Mouse (Mus musculus): Measurements from ENCODE around the gene Engase. TPM values are rescaled to one million over a fixed set of nuclear protein-coding genes. Genes with fewer than 3 reads are reported as not detected.

Gene Engase
- polyA plus RNA-seq, 1 experiment from 2014 or later, result 4.8 TPM

DNA sequence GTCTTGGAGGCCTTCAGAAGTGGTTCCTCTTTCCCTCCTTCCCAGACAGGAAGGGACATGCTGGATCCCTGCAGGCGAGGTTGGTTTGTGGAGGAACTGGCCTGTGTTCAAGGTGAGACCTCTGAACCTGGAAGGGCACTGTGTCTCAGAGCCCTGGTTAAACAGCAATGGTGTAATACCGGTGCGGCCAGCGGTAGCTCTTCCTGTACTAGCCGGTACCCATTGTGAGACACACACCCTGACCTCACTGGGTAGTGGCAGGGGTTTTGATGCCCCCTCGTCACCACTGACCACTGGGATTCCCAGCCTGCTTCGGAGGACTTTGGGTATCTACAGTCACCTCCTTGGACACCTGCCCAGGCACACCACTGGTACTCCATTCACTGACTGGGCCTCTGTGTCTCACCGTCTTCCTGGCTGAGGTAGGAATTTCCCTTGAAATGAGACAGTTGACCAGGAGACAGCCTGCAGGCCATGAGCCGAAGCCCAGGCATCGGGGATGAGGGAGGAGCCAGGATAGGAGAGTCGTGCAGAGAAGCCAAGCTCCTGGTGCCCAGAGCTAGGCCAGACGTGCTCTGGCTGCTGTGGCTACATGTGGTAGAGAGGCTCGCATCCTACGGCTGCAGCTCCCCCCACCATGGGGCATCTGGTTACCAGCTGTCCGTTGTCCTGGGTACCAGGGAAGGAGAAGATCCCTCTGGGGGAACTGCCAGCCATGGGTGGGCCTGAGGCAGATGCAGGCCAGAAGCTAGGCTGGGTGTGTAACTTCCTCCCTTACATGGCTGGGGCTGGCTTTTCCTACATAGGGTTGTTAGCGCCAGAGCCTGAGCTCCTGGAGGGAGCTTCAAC is 45.3 kb upstream of the Engase start:
- no peak for ATAC-seq (ENCODE audit: insufficient number of reproducible peaks, insufficient read depth, low FRiP score, low read depth)
- H3K27me3 ChIP-seq (ENCODE audit: control insufficient read depth, insufficient read depth, low read length), result peaks cover 5% of the 10 kb centered on the region; the same call in 1 of the 2 replicates
- no peak overlapping the region for H3K4me3 ChIP-seq (ENCODE audit: control insufficient read depth in 1 of 2, insufficient read depth in 1 of 2, low read depth in 1 of 2, low read length in 2 of 2)
- no peak overlapping the region for H3K4me2 ChIP-seq (ENCODE audit: low read length)
- no peak overlapping the region for H3K27ac ChIP-seq (replicated peaks in 1 of 2; ENCODE audit: control insufficient read depth in 1 of 2, insufficient read depth in 1 of 2, low read depth in 2 of 2, low read length in 2 of 2)
- H3K9ac ChIP-seq (ENCODE audit: low read length), result no peak overlapping the region
- H3K4me1 ChIP-seq (ENCODE audit: control insufficient read depth in 2 of 2, insufficient read depth in 2 of 2, low read length in 2 of 2), result peaks cover 24 to 29% of the 10 kb centered on the region in 2 experiments; a peak in 3 of 4 replicates
- H3K36me3 ChIP-seq (ENCODE audit: control insufficient read depth, insufficient read depth, low read length), result no peaks in the 10 kb centered on the region
- WGBS, result 65% methylated on average over 16 of the region's 16 CpGs
- no peaks in the 10 kb centered on the region for H3K9me3 ChIP-seq (ENCODE audit: control insufficient read depth, low read length)

DNA sequence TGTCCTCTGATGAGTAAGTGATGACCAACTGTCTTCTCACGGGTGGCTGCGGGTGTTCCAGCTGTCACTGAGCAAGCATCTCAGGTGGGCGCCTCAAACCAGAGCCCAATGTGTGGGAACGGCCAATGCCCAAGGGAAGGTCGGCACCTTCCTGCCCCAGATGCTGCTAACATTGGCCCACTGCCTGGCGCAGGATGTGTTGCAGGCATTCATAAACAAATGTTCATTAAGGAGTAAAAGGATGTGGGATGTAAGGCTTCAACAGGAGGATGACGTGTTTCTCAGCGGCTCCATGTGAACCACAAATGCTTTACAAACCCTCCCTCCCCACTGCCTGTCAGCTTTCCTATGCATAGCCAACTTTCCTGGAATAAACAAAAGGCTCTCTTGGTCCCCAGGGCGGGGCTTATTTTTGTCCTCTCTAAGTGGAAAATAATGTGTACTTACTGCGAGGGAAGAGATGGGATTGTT is 43.2 kb upstream of the Engase start:
- Histone ChIP-seq H3K4me3 (ENCODE audit: control insufficient read depth in 1 of 2, insufficient read depth in 1 of 2, low read depth in 1 of 2, low read length in 2 of 2) (peak overlapping the region in 1 of 2 experiments; percentile 38; a peak in 2 of 4 replicates), H3K27ac (replicated peaks in 1 of 2; ENCODE audit: control insufficient read depth in 1 of 2, insufficient read depth in 1 of 2, low read depth in 2 of 2, low read length in 2 of 2) (peak overlapping the region in 1 of 2 experiments; percentile 63; a peak in 3 of 4 replicates), H3K4me1 (ENCODE audit: control insufficient read depth in 2 of 2, insufficient read depth in 2 of 2, low read length in 2 of 2) (peaks cover 21 to 23% of the 10 kb centered on the region in 2 experiments), H3K9me3 (ENCODE audit: control insufficient read depth, low read length) (no peaks in the 10 kb centered on the region), H3K36me3 (ENCODE audit: control insufficient read depth, insufficient read depth, low read length) (no peaks in the 10 kb centered on the region), H3K27me3 (ENCODE audit: control insufficient read depth, insufficient read depth, low read length) (no peaks in the 10 kb centered on the region; the same call in 1 of the 2 replicates), H3K9ac (ENCODE audit: low read length) (peak overlapping the region; percentile 69), H3K4me2 (ENCODE audit: low read length) (peak overlapping the region; percentile 67)
- WGBS, result 49% methylated on average over 10 of the region's 10 CpGs
- ATAC-seq (ENCODE audit: insufficient number of reproducible peaks, insufficient read depth, low FRiP score, low read depth), result no peak

- H3K4me1 ChIP-seq (ENCODE audit: control insufficient read depth in 2 of 2, insufficient read depth in 2 of 2, low read length in 2 of 2), result peaks cover 22 to 26% of the 10 kb centered on the region in 2 experiments
- 29% methylated on average over 13 of the region's 13 CpGs for WGBS
- peak overlapping the region; percentile 25 to 38 for H3K4me3 ChIP-seq (ENCODE audit: control insufficient read depth in 1 of 2, insufficient read depth in 1 of 2, low read depth in 1 of 2, low read length in 2 of 2)
- ATAC-seq (ENCODE audit: insufficient number of reproducible peaks, insufficient read depth, low FRiP score, low read depth), result no peak
- H3K27ac ChIP-seq (replicated peaks in 1 of 2; ENCODE audit: control insufficient read depth in 1 of 2, insufficient read depth in 1 of 2, low read depth in 2 of 2, low read length in 2 of 2), result peak overlapping the region in 1 of 2 experiments; percentile 63; a peak in 2 of 4 replicates
- no peaks in the 10 kb centered on the region for H3K36me3 ChIP-seq (ENCODE audit: control insufficient read depth, insufficient read depth, low read length)
- H3K9ac ChIP-seq (ENCODE audit: low read length), result peak overlapping the region; percentile 69
- H3K9me3 ChIP-seq (ENCODE audit: control insufficient read depth, low read length), result no peaks in the 10 kb centered on the region
- peak overlapping the region; percentile 67 for H3K4me2 ChIP-seq (ENCODE audit: low read length)
- H3K27me3 ChIP-seq (ENCODE audit: control insufficient read depth, insufficient read depth, low read length), result no peaks in the 10 kb centered on the region
These were observed 42.5 kb upstream of the Engase start for GRCm38 (mm10) chr11:118434093-118434492.

- Histone ChIP-seq H3K9ac (ENCODE audit: low read length) (no peak overlapping the region), H3K27me3 (ENCODE audit: control insufficient read depth, insufficient read depth, low read length) (no peaks in the 10 kb centered on the region), H3K4me3 (ENCODE audit: control insufficient read depth in 1 of 2, insufficient read depth in 1 of 2, low read depth in 1 of 2, low read length in 2 of 2) (no peak overlapping the region), H3K4me2 (ENCODE audit: low read length) (no peak overlapping the region), H3K9me3 (ENCODE audit: control insufficient read depth, low read length) (no peaks in the 10 kb centered on the region), H3K27ac (replicated peaks in 1 of 2; ENCODE audit: control insufficient read depth in 1 of 2, insufficient read depth in 1 of 2, low read depth in 2 of 2, low read length in 2 of 2) (no peak overlapping the region), H3K36me3 (ENCODE audit: control insufficient read depth, insufficient read depth, low read length) (no peaks in the 10 kb centered on the region), H3K4me1 (ENCODE audit: control insufficient read depth in 2 of 2, insufficient read depth in 2 of 2, low read length in 2 of 2) (peaks cover 18 to 21% of the 10 kb centered on the region in 2 experiments)
- WGBS, result 33% methylated on average over 6 of the region's 6 CpGs
- no peak for ATAC-seq (ENCODE audit: insufficient number of reproducible peaks, insufficient read depth, low FRiP score, low read depth)
These were observed 40.1 kb upstream of the Engase start for GRCm38 (mm10) chr11:118436471-118436935.

DNA sequence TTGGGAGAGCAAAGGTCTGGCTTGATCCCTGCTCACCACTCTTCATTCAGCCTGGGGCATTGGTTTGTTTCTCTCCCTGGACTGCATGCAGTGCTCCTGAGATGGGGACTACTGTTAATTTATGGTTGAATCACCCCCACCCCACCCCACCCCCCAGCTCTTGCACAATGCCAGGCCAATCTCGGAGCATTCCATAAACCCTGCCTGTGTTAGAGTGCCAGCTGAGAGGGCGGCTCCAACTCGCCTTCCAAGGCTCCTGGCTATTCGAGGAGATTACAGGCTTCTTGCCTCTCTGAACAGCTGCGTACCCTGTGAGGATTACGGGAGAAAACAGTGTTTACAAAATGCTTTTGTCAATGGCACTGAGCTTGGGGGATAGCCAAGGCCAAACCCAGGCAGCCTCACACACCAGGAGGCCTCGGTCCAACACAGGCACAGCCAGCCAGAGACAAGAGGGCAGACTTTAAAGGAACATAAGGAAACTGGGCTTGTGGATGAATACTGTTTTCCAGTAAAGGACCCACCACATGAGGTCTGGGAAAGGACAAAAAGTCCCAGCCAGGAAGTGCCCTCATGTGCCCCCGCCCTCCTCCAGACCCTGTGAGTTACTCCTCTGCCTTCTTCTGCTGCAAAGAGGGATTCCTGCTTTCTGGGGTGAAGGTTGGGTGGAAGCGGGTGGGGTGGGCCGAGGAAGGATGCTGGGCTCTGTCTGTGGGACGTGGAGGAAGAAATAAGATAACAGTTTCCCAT is 37.8 kb upstream of the Engase start:
- H3K4me2 ChIP-seq (ENCODE audit: low read length), result no peak overlapping the region
- no peaks in the 10 kb centered on the region for H3K27me3 ChIP-seq (ENCODE audit: control insufficient read depth, insufficient read depth, low read length)
- no peak overlapping the region for H3K9ac ChIP-seq (ENCODE audit: low read length)
- 41% methylated on average over 11 of the region's 11 CpGs for WGBS
- ATAC-seq (ENCODE audit: insufficient number of reproducible peaks, insufficient read depth, low FRiP score, low read depth), result no peak
- no peak overlapping the region for H3K4me3 ChIP-seq (ENCODE audit: control insufficient read depth in 1 of 2, insufficient read depth in 1 of 2, low read depth in 1 of 2, low read length in 2 of 2)
- H3K9me3 ChIP-seq (ENCODE audit: control insufficient read depth, low read length), result no peaks in the 10 kb centered on the region
- H3K4me1 ChIP-seq (ENCODE audit: control insufficient read depth in 2 of 2, insufficient read depth in 2 of 2, low read length in 2 of 2), result peaks cover 22 to 23% of the 10 kb centered on the region in 2 experiments
- no peaks in the 10 kb centered on the region for H3K36me3 ChIP-seq (ENCODE audit: control insufficient read depth, insufficient read depth, low read length)
- H3K27ac ChIP-seq (replicated peaks in 1 of 2; ENCODE audit: control insufficient read depth in 1 of 2, insufficient read depth in 1 of 2, low read depth in 2 of 2, low read length in 2 of 2), result peak overlapping the region; percentile 24 to 53

GRCm38 (mm10) chr11:118442691-118443090 is 33.9 kb upstream of the Engase start:
- peaks cover 5% of the 10 kb centered on the region; the same call in 1 of the 2 replicates for H3K27me3 ChIP-seq (ENCODE audit: control insufficient read depth, insufficient read depth, low read length)
- no peak overlapping the region for H3K27ac ChIP-seq (replicated peaks in 1 of 2; ENCODE audit: control insufficient read depth in 1 of 2, insufficient read depth in 1 of 2, low read depth in 2 of 2, low read length in 2 of 2)
- no peaks in the 10 kb centered on the region for H3K9me3 ChIP-seq (ENCODE audit: control insufficient read depth, low read length)
- peak overlapping the region; percentile 27; the same call in 1 of the 2 replicates for H3K4me2 ChIP-seq (ENCODE audit: low read length)
- no peak overlapping the region for H3K4me3 ChIP-seq (ENCODE audit: control insufficient read depth in 1 of 2, insufficient read depth in 1 of 2, low read depth in 1 of 2, low read length in 2 of 2)
- H3K9ac ChIP-seq (ENCODE audit: low read length), result no peak overlapping the region
- H3K36me3 ChIP-seq (ENCODE audit: control insufficient read depth, insufficient read depth, low read length), result 0 out of 2 replicates have a peak, but pooled peaks cover 2% of the 10 kb centered on the region
- peak; percentile 23; the same call in 1 of the 2 replicates for ATAC-seq (ENCODE audit: insufficient number of reproducible peaks, insufficient read depth, low FRiP score, low read depth)
- WGBS, result 22% methylated on average over 13 of the region's 13 CpGs
- peaks cover 14 to 17% of the 10 kb centered on the region in 2 experiments; a peak in 3 of 4 replicates for H3K4me1 ChIP-seq (ENCODE audit: control insufficient read depth in 2 of 2, insufficient read depth in 2 of 2, low read length in 2 of 2)
